Mouse (Mus musculus) midbrain, embryonic 13.5 days (tissue): ENCODE data around the gene Foxk1. TPM values are rescaled to one million over a fixed set of nuclear protein-coding genes. Genes with fewer than 3 reads are reported as not detected.
A peak's percentile ranks its signal among the peaks of the same experiment; 100 is the strongest.

Source experiments
- ATAC-seq: fragments of 200-750 bp; cut with Nextera tagmentation; 2 replicates; pipeline ENCODE4 v1.8.0; 2017; ENCODE audit warnings: mild to moderate bottlenecking, moderate TSS enrichment, moderate library complexity
- H3K27ac ChIP-seq: fragments of 300-500 bp; sonication (generic); 2 replicates; pipeline ENCODE4 v1.5.1; 2015; ENCODE audit warnings: inconsistent platforms, mild to moderate bottlenecking, moderate library complexity
- H3K27me3 ChIP-seq: fragments of 300-500 bp; sonication (generic); 2 replicates; pipeline ENCODE4 v1.6.1; 2015; ENCODE audit warnings: mild to moderate bottlenecking, inconsistent platforms
- H3K36me3 ChIP-seq: fragments of 300-500 bp; sonication (generic); 2 replicates; pipeline ENCODE4 v1.6.1; 2015; ENCODE audit warnings: mild to moderate bottlenecking, inconsistent platforms
- H3K4me1 ChIP-seq: fragments of 300-500 bp; sonication (generic); replicated peaks from 2 replicates; pipeline ENCODE4 v1.6.1; 2015; ENCODE audit warnings: inconsistent platforms
- H3K4me2 ChIP-seq: fragments of 300-500 bp; sonication (generic); replicated peaks from 2 replicates; pipeline ENCODE4 v1.6.1; 2015; ENCODE audit warnings: moderate library complexity, mild to moderate bottlenecking, inconsistent platforms
- H3K4me3 ChIP-seq: fragments of 300-500 bp; sonication (generic); replicated peaks from 2 replicates; pipeline ENCODE4 v1.5.1; 2015; ENCODE audit warnings: mild to moderate bottlenecking, inconsistent platforms
- H3K9ac ChIP-seq: fragments of 300-500 bp; sonication (generic); replicated peaks from 2 replicates; pipeline ENCODE4 v1.6.1; 2015; ENCODE audit warnings: mild to moderate bottlenecking, inconsistent platforms
- H3K9me3 ChIP-seq: fragments of 300-500 bp; sonication (generic); 2 replicates; pipeline ENCODE4 v1.6.1; 2016; ENCODE audit warnings: mild to moderate bottlenecking, inconsistent platforms
- WGBS: fragments of 180-500 bp; shearing (Covaris S2); methylation state at CpG from one replicate; pipeline ENCODE4 v1.1.7; 2015; 5-methylcytosine and 5-hydroxymethylcytosine counted together
- polyA plus RNA-seq: library from polyadenylated mRNA; unstranded; fragments of >200 nt; fragmentation: Nextera tagmentation; extraction: Ambion mirVana; gene quantifications from 2 replicates; pipeline ENCODE4 v1.2.1, GENCODE M21; 2015

Foxk1 gene
- polyA plus RNA-seq, 1 experiment from 2014 or later, result 5.1 TPM

DNA sequence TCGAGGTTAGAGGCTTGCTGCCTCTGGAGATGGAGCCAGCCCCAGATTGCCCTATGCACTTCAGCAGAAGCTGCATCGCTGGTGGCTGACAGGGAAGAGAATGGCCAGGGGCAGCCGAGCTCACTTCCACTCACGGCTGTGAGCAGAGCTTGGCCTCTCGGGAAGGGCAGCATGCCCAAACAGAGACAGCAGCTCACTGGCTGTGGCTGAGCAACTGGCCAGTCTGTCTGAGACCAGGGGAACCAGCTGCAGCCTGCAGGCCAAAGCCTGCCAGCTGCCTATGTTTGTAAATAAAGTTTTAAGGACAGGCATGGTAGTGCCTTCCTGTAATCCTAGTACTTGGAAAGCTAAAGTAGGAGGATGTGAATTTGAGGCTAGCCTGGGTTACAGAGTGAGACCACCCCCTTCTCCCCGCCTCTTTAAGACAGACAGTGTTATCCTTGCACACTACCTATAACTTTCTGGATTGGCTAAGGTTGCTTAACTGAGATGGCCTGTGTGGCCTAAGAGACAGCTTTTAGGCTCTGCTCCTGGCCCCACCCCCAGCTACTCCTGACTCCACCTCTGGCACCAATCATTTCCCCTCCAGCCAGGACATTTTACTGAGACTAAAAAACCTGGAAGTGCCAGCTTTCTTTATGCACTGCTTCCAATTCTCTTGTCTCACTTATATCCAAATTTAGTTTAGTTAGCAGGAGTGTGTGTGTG, 11.5 kb downstream of the Foxk1 start:
- H3K4me1 ChIP-seq, result peaks cover 72% of the 10 kb centered on the region

DNA sequence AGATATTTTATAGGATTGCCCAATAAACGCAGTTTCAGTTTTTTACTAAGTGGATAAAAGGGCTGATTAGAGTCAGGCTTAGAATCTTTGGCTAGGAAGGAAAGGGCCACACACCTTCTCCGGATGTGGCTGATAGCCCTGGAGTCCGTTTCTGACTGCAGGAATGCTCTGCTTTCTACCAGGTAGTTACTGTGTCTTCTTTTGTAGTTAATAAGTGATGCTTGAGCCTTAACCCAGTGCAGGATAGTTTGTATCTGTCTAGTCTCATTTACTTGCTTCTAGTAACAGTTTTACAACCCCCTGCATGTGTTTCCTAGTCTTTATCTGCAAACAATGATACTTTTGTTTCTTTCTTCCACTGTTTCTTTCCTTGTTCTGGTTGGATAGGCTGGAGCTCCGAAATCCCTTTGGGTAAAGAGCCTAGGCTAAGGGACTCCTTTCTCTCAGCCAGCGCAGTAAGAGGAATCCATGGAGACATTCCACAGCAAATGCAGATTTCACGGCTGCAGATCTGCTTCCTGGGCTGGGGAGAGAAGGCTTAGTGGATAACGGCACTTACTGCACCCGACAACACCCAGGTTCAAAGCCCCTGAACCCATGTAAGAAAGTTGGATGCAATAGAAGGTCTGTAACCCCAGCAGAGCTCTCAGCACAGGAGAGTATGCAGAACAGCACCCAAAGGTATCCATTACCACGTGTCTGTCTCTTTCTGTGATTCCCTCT, 12.6 kb downstream of the Foxk1 start:
- H3K4me1 ChIP-seq, result peaks cover 63% of the 10 kb centered on the region
- H3K4me3 ChIP-seq, result no peak overlapping the region
- H3K9ac ChIP-seq, result no peak overlapping the region
- no peak overlapping the region for H3K4me2 ChIP-seq
- no peaks in the 10 kb centered on the region for H3K27me3 ChIP-seq
- H3K27ac ChIP-seq, result peak overlapping the region; percentile 45; the same call in 1 of the 2 replicates
- peaks cover 5% of the 10 kb centered on the region; the same call in 1 of the 2 replicates for H3K36me3 ChIP-seq
- 17% methylated on average over 9 of the region's 9 CpGs for WGBS
- no peaks in the 10 kb centered on the region for H3K9me3 ChIP-seq
- no peak for ATAC-seq

More for the DNA sequence above, 11.5 kb downstream of the Foxk1 start:
- Histone ChIP-seq H3K4me2 (no peak overlapping the region), H3K9me3 (no peaks in the 10 kb centered on the region), H3K27ac (no peak overlapping the region), H3K27me3 (no peaks in the 10 kb centered on the region), H3K36me3 (peaks cover 5% of the 10 kb centered on the region; the same call in 1 of the 2 replicates), H3K4me3 (no peak overlapping the region), H3K9ac (no peak overlapping the region)
- no peak for ATAC-seq
- 58% methylated on average over 6 of the region's 6 CpGs for WGBS

- peaks cover 15% of the 10 kb centered on the region for H3K36me3 ChIP-seq
- 67% methylated on average over 6 of the region's 6 CpGs for WGBS
- no peak overlapping the region for H3K9ac ChIP-seq
- no peak overlapping the region for H3K4me3 ChIP-seq
- no peak overlapping the region for H3K27ac ChIP-seq
- no peaks in the 10 kb centered on the region for H3K9me3 ChIP-seq
- ATAC-seq, result no peak
- no peaks in the 10 kb centered on the region for H3K27me3 ChIP-seq
- H3K4me1 ChIP-seq, result peaks cover 48% of the 10 kb centered on the region
- H3K4me2 ChIP-seq, result no peak overlapping the region
Observed at GRCm38 (mm10) chr5:142415401-142415800, 14.1 kb downstream of the Foxk1 start.

- Histone ChIP-seq H3K27me3 (no peaks in the 10 kb centered on the region), H3K4me3 (no peak overlapping the region), H3K9me3 (no peaks in the 10 kb centered on the region), H3K27ac (peak overlapping the region; percentile 58), H3K36me3 (peaks cover 17% of the 10 kb centered on the region), H3K9ac (no peak overlapping the region), H3K4me1 (peaks cover 45% of the 10 kb centered on the region), H3K4me2 (no peak overlapping the region)
- ATAC-seq, result 0 out of 2 replicates have a peak, but pooled peaks have one; percentile 24
- 16% methylated on average over 14 of the region's 14 CpGs for WGBS
Observed at GRCm38 (mm10) chr5:142416070-142416775, 14.9 kb downstream of the Foxk1 start.

GRCm38 (mm10) chr5:142417104-142417503, 15.8 kb downstream of the Foxk1 start:
- WGBS, result 68% methylated on average over 3 of the region's 3 CpGs
- H3K4me2 ChIP-seq, result no peak overlapping the region
- peaks cover 47% of the 10 kb centered on the region for H3K4me1 ChIP-seq
- no peak overlapping the region for H3K9ac ChIP-seq
- no peak overlapping the region for H3K4me3 ChIP-seq
- H3K27me3 ChIP-seq, result no peaks in the 10 kb centered on the region
- peaks cover 19% of the 10 kb centered on the region for H3K36me3 ChIP-seq
- H3K9me3 ChIP-seq, result no peaks in the 10 kb centered on the region
- no peak overlapping the region for H3K27ac ChIP-seq
- ATAC-seq, result no peak

- no peak overlapping the region for H3K27ac ChIP-seq
- H3K9me3 ChIP-seq, result no peaks in the 10 kb centered on the region
- H3K9ac ChIP-seq, result no peak overlapping the region
- 78% methylated on average over 9 of the region's 9 CpGs for WGBS
- no peak overlapping the region for H3K4me2 ChIP-seq
- no peaks in the 10 kb centered on the region for H3K27me3 ChIP-seq
- no peak overlapping the region for H3K4me3 ChIP-seq
- ATAC-seq, result no peak
- peaks cover 16% of the 10 kb centered on the region for H3K36me3 ChIP-seq
- peaks cover 49% of the 10 kb centered on the region for H3K4me1 ChIP-seq
Observed at GRCm38 (mm10) chr5:142417876-142418275, 16.6 kb downstream of the Foxk1 start.

- 94% methylated on average over 4 of the region's 4 CpGs for WGBS
- ATAC-seq, result no peak
- Histone ChIP-seq H3K4me1 (peaks cover 49% of the 10 kb centered on the region), H3K27ac (no peak overlapping the region), H3K36me3 (peaks cover 16% of the 10 kb centered on the region), H3K27me3 (no peaks in the 10 kb centered on the region), H3K9ac (no peak overlapping the region), H3K4me3 (no peak overlapping the region), H3K4me2 (no peak overlapping the region), H3K9me3 (no peaks in the 10 kb centered on the region)
Observed at GRCm38 (mm10) chr5:142418419-142418818, 17.1 kb downstream of the Foxk1 start.

DNA sequence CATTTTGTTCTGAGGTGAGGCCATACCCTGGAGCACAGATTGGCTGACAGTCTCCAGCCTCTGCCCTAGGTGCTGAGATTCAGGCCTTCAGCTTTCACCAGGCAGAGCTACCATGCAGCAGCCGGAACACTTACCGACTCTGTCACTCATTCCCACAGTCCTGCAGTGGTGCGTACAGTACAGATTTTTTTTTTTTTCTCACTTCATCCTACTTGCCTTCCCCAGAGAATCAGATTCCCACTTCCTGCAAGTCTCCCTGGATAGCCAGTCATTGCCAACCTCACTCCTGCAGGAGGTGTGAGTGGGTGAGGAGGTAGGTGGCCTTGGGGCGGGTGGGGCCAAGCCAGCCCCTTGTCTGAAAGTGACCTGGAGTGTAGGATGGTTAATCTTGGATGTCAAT, 19.0 kb downstream of the Foxk1 start:
- no peak overlapping the region for H3K27ac ChIP-seq
- H3K9ac ChIP-seq, result no peak overlapping the region
- no peak for ATAC-seq
- H3K9me3 ChIP-seq, result no peaks in the 10 kb centered on the region
- peaks cover 18% of the 10 kb centered on the region for H3K36me3 ChIP-seq
- no peak overlapping the region for H3K4me3 ChIP-seq
- H3K27me3 ChIP-seq, result no peaks in the 10 kb centered on the region
- H3K4me1 ChIP-seq, result peaks cover 49% of the 10 kb centered on the region
- H3K4me2 ChIP-seq, result no peak overlapping the region
- WGBS, result 95% methylated on average over 4 of the region's 4 CpGs

- peaks cover 22% of the 10 kb centered on the region for H3K36me3 ChIP-seq
- H3K27me3 ChIP-seq, result no peaks in the 10 kb centered on the region
- H3K4me3 ChIP-seq, result no peak overlapping the region
- no peak overlapping the region for H3K4me2 ChIP-seq
- peaks cover 49% of the 10 kb centered on the region for H3K4me1 ChIP-seq
- no peak for ATAC-seq
- H3K27ac ChIP-seq, result 0 out of 2 replicates have a peak overlapping the region, but pooled peaks have one; percentile 37
- H3K9me3 ChIP-seq, result no peaks in the 10 kb centered on the region
- 78% methylated on average over 9 of the region's 9 CpGs for WGBS
- H3K9ac ChIP-seq, result no peak overlapping the region
Observed at GRCm38 (mm10) chr5:142420920-142421319, 19.6 kb downstream of the Foxk1 start.

DNA sequence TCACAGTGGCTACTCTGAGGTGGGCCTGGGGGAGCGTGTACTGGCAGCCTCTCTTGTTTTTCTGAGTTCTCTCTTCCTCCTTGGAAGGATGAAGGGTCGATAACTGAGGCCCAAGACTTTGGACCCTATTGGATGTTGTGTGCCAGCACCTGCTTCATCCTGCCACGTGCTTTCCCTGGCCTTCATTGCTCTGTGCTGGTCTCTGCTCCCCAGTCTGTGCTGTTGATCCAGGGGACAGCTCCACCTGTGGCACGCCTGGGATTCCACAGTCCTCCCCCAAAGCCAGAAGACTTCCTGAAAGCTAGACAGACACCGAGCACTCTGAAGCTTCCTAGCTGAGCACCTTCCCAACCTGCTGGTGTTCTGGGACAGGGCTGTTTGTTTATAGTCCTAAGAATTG, 20.6 kb downstream of the Foxk1 start:
- Histone ChIP-seq H3K27ac (no peak overlapping the region), H3K4me3 (no peak overlapping the region), H3K4me1 (peaks cover 48% of the 10 kb centered on the region), H3K4me2 (no peak overlapping the region), H3K9me3 (no peaks in the 10 kb centered on the region), H3K36me3 (peaks cover 22% of the 10 kb centered on the region), H3K27me3 (no peaks in the 10 kb centered on the region), H3K9ac (no peak overlapping the region)
- WGBS, result 90% methylated on average over 5 of the region's 5 CpGs
- ATAC-seq, result no peak

DNA sequence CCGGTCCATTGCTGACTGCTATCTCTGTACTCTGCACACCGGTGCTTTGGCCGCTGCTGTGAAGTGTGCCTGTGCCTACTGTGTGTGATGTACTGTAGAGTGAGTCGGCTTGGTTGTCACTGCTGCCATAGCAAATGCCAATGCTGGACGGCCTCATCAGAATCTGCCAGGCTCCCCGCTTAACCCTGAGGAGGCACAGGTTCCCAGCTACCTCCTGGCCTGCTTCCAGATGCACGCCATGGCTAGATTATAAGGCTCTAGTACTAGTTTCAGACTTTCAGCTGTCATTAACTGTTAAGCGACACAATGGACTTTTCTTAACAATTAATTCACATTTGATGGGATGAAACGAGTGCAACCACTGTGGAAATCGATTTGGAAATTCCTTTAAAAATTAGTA, 21.8 kb downstream of the Foxk1 start:
- no peak for ATAC-seq
- Histone ChIP-seq H3K4me3 (no peak overlapping the region), H3K9me3 (no peaks in the 10 kb centered on the region), H3K4me1 (peaks cover 57% of the 10 kb centered on the region), H3K9ac (0 out of 2 replicates have a peak overlapping the region, but pooled peaks have one; percentile 32), H3K27ac (peak overlapping the region; percentile 49), H3K4me2 (no peak overlapping the region), H3K27me3 (no peaks in the 10 kb centered on the region), H3K36me3 (peaks cover 22% of the 10 kb centered on the region)
- 85% methylated on average over 10 of the region's 10 CpGs for WGBS

DNA sequence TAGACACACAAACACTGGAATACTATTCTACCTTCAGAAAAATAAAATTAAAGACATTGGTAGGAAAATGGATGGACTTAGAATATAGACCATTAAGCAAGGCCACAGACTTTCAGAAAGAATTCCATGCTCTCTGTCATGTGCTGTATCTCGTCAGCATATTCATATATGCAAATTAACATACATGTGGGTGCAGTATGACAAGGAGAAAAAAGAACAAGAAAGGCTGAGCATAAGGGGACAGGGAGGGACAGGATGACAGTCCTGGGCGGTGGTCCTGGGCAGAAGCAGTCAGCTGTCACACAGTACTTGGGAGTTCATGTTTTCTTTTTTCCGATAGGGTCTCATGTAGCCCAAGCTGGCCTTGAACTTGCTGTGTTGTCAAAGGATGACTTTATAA, 22.4 kb downstream of the Foxk1 start:
- Histone ChIP-seq H3K9me3 (no peaks in the 10 kb centered on the region), H3K4me2 (no peak overlapping the region), H3K9ac (no peak overlapping the region), H3K4me1 (peaks cover 57% of the 10 kb centered on the region), H3K27ac (peak overlapping the region; percentile 14; the same call in 1 of the 2 replicates), H3K27me3 (no peaks in the 10 kb centered on the region), H3K36me3 (peaks cover 22% of the 10 kb centered on the region), H3K4me3 (no peak overlapping the region)
- ATAC-seq, result no peak
- WGBS, result 51% methylated on average over 3 of the region's 3 CpGs
